Mouse (Mus musculus) c-Kit-positive CD71-negative TER-119-negative erythroid progenitor cells, embryonic 14.5 days (primary cell): ENCODE results near the gene Foxc1.

ENCODE experiments used
- DNase-seq: peaks from one replicate; pipeline ENCODE4 v3.0.0-alpha.2; 2013; ENCODE audit warnings: low read depth

Foxc1 gene

GRCm38 (mm10) chr13:31806890-31807735 is 680 bp downstream of the Foxc1 start:
- no peak for DNase-seq

GRCm38 (mm10) chr13:31807736-31808115 is 1.3 kb downstream of the Foxc1 start:
- DNase-seq, result no peak

- DNase-seq, result no peak
Observed at GRCm38 (mm10) chr13:31808116-31808803, 1.8 kb downstream of the Foxc1 start.

GRCm38 (mm10) chr13:31808804-31809420 is 2.5 kb downstream of the Foxc1 start:
- no peak for DNase-seq

- no peak for DNase-seq
Observed at GRCm38 (mm10) chr13:31809701-31810100, 3.3 kb downstream of the Foxc1 start.

- DNase-seq, result no peak
Observed at GRCm38 (mm10) chr13:31810375-31810692, 3.9 kb downstream of the Foxc1 start.

GRCm38 (mm10) chr13:31810693-31811541 is 4.5 kb downstream of the Foxc1 start:
- no peak for DNase-seq

GRCm38 (mm10) chr13:31811542-31812021 is 5.1 kb downstream of the Foxc1 start:
- DNase-seq, result no peak

- no peak for DNase-seq
Observed at GRCm38 (mm10) chr13:31812701-31813100, 6.3 kb downstream of the Foxc1 start.

- DNase-seq, result no peak
Observed at GRCm38 (mm10) chr13:31815383-31816003, 9.1 kb downstream of the Foxc1 start.

GRCm38 (mm10) chr13:31818337-31818736 is 11.9 kb downstream of the Foxc1 start:
- no peak for DNase-seq

GRCm38 (mm10) chr13:31819664-31820405 is 13.4 kb downstream of the Foxc1 start:
- no peak for DNase-seq

- no peak for DNase-seq
Observed at GRCm38 (mm10) chr13:31820587-31821017, 14.2 kb downstream of the Foxc1 start.

GRCm38 (mm10) chr13:31821050-31821449 is 14.6 kb downstream of the Foxc1 start:
- DNase-seq, result no peak

- DNase-seq, result no peak
Observed at GRCm38 (mm10) chr13:31823316-31823715, 16.9 kb downstream of the Foxc1 start.

GRCm38 (mm10) chr13:31825180-31825579 is 18.7 kb downstream of the Foxc1 start:
- DNase-seq, result no peak

- no peak for DNase-seq
Observed at GRCm38 (mm10) chr13:31827160-31827559, 20.7 kb downstream of the Foxc1 start.

GRCm38 (mm10) chr13:31827820-31828332 is 21.4 kb downstream of the Foxc1 start:
- DNase-seq, result no peak

GRCm38 (mm10) chr13:31828446-31828845 is 22.0 kb downstream of the Foxc1 start:
- no peak for DNase-seq

GRCm38 (mm10) chr13:31830332-31830731 is 23.9 kb downstream of the Foxc1 start:
- DNase-seq, result no peak

- DNase-seq, result no peak
Observed at GRCm38 (mm10) chr13:31835802-31836201, 29.4 kb downstream of the Foxc1 start.
